Mouse (Mus musculus): ENCODE data around the gene Arhgap21. TPM values are rescaled to one million over a fixed set of nuclear protein-coding genes. Genes with fewer than 3 reads are reported as not detected.
"Not testable (repeated sequence)": the region's sequence is repeated elsewhere in the genome, so short reads cannot be mapped to it uniquely, and the experiment has no call there.

The Arhgap21 gene
- polyA plus RNA-seq, 1 experiment from 2014 or later = 19.4 TPM

DNA sequence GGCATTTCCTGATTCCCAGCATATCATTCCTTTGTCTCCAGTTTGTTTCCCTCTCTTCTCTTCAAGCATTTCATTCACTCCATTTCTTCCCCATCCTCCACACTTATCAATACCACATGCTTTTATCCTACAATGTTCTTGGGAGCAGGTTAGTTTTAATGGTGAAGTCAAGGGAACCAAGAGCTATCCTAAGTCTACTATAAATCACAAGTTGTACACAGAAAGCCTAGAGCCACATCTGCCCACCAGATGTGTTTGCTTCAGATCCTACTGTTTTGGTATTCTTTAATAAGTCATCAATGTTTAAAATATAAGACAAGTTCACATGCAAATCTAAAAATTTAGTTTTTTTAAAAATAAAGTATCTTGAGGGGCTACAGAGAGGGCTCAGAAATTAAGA is 27.6 kb downstream of the Arhgap21 start:
- no peak overlapping the region for H3K4me2 ChIP-seq (ENCODE audit: low read length)
- H3K36me3 ChIP-seq (ENCODE audit: control insufficient read depth, insufficient read depth, low read length) = no peaks in the 10 kb centered on the region
- no peak for ATAC-seq (replicated peaks; ENCODE audit: low FRiP score, low TSS enrichment, low read depth)
- H3K9me3 ChIP-seq (ENCODE audit: control insufficient read depth, low read length) = no peaks in the 10 kb centered on the region
- no peak for DNase-seq (ENCODE audit: low spot score)
- no peaks in the 10 kb centered on the region for H3K27me3 ChIP-seq (replicated peaks; ENCODE audit: control insufficient read depth, insufficient read depth, low read length)
- H3K9ac ChIP-seq (ENCODE audit: low read length) = no peak overlapping the region
- no peak overlapping the region for H3K27ac ChIP-seq (ENCODE audit: low read depth)
- H3K4me1 ChIP-seq (replicated peaks; ENCODE audit: control insufficient read depth, insufficient read depth, low read length) = peaks cover 22% of the 10 kb centered on the region
- H3K4me3 ChIP-seq (ENCODE audit: low read depth, low read length) = no peak overlapping the region

DNA sequence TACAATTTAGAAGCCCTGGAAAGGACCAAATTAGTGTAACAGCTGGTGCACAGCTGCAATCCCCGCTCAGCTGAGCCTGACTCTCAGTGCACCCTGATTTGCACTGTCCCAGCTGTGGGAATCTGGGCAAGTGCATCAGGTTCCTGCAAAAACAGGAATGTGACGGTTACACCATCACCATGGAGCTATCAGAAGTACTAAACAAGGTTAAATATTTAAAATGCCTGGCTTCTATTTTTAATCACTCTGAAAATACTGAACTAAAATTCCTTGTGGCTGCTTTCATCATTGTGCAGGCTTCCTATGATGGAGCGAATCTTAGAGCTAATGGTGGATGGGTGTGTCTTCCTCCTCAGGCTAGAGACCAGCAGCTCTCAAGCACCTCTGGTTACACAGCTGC is 29.3 kb downstream of the Arhgap21 start:
- Histone ChIP-seq H3K4me3 (ENCODE audit: low read depth, low read length) (no peak overlapping the region), H3K27me3 (replicated peaks; ENCODE audit: control insufficient read depth, insufficient read depth, low read length) (no peaks in the 10 kb centered on the region), H3K9me3 (ENCODE audit: control insufficient read depth, low read length) (no peaks in the 10 kb centered on the region), H3K4me1 (replicated peaks; ENCODE audit: control insufficient read depth, insufficient read depth, low read length) (peaks cover 22% of the 10 kb centered on the region), H3K27ac (ENCODE audit: low read depth) (no peak overlapping the region), H3K9ac (ENCODE audit: low read length) (no peak overlapping the region), H3K4me2 (ENCODE audit: low read length) (no peak overlapping the region), H3K36me3 (ENCODE audit: control insufficient read depth, insufficient read depth, low read length) (no peaks in the 10 kb centered on the region)
- DNase-seq (ENCODE audit: low spot score) (no peak), ATAC-seq (replicated peaks; ENCODE audit: low FRiP score, low TSS enrichment, low read depth) (no peak)
- 59% methylated on average over 3 of the region's 3 CpGs for WGBS

DNA sequence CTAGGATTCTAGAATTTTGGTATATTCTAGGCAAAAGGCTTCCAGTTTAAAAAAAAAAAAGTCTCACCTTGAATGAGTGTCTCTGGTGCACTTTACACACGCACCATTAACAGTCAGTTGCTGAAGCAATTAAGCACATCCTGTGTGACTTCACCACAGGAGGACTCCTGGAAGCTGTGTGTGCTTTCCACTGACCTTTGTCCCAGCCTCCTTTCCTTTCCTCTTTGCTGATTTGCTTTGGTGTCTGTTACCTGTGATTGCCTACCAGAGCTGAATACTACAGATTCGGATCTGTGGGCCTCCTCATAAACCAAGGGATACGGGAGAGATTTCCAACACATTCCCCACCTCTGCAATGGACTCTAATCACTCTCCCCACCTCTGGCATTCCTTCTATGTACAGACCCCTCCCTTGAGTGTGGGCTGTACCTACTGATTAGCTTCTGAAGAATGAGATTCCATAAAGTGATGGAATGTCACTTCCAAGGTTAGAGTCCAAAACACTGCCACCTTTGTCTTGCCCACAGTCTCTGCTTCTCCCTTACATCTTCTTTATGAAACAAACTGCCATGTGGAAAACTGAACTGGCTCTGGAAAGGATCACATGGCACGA is 32.0 kb downstream of the Arhgap21 start:
- Histone ChIP-seq H3K27ac (ENCODE audit: low read depth) (peak overlapping the region; percentile 40), H3K36me3 (ENCODE audit: control insufficient read depth, insufficient read depth, low read length) (no peaks in the 10 kb centered on the region), H3K4me1 (replicated peaks; ENCODE audit: control insufficient read depth, insufficient read depth, low read length) (peaks cover 1% of the 10 kb centered on the region), H3K4me3 (ENCODE audit: low read depth, low read length) (no peak overlapping the region), H3K9me3 (ENCODE audit: control insufficient read depth, low read length) (no peaks in the 10 kb centered on the region), H3K27me3 (replicated peaks; ENCODE audit: control insufficient read depth, insufficient read depth, low read length) (no peaks in the 10 kb centered on the region), H3K4me2 (ENCODE audit: low read length) (no peak overlapping the region), H3K9ac (ENCODE audit: low read length) (no peak overlapping the region)
- WGBS = 44% methylated on average over 4 of the region's 4 CpGs
- ATAC-seq (replicated peaks; ENCODE audit: low FRiP score, low TSS enrichment, low read depth) (peak; percentile 81), DNase-seq (ENCODE audit: low spot score) (no peak)

DNA sequence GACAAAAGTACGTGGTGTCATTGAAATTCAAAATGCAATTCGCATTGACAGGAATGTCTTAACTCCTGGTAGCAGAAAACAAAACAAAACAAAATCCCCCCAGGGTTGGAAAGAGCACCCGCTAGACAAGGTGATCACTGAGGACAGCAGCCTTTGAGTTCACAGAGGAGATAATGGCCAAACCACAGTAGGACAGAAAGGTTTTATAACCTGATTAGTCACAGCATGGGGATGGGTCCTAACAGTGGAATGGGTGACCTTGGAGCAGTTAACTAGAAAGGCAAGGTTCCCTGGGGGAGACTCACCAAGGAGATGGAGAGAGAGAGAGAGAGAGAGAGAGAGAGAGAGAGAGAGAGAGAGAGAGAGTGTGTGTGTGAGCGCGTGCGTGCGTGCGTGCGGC is 34.3 kb downstream of the Arhgap21 start:
- 74% methylated on average over 9 of the region's 9 CpGs for WGBS
- no peak overlapping the region for H3K4me2 ChIP-seq (ENCODE audit: low read length)
- ATAC-seq (replicated peaks; ENCODE audit: low FRiP score, low TSS enrichment, low read depth) = no peak
- no peak overlapping the region for H3K27ac ChIP-seq (ENCODE audit: low read depth)
- H3K36me3 ChIP-seq (ENCODE audit: control insufficient read depth, insufficient read depth, low read length) = no peaks in the 10 kb centered on the region
- H3K9me3 ChIP-seq (ENCODE audit: control insufficient read depth, low read length) = no peaks in the 10 kb centered on the region
- no peaks in the 10 kb centered on the region for H3K27me3 ChIP-seq (replicated peaks; ENCODE audit: control insufficient read depth, insufficient read depth, low read length)
- H3K4me1 ChIP-seq (replicated peaks; ENCODE audit: control insufficient read depth, insufficient read depth, low read length) = no peaks in the 10 kb centered on the region; the same call in 1 of the 2 replicates
- H3K4me3 ChIP-seq (ENCODE audit: low read depth, low read length) = no peak overlapping the region
- DNase-seq (ENCODE audit: low spot score) = no peak
- no peak overlapping the region for H3K9ac ChIP-seq (ENCODE audit: low read length)

DNA sequence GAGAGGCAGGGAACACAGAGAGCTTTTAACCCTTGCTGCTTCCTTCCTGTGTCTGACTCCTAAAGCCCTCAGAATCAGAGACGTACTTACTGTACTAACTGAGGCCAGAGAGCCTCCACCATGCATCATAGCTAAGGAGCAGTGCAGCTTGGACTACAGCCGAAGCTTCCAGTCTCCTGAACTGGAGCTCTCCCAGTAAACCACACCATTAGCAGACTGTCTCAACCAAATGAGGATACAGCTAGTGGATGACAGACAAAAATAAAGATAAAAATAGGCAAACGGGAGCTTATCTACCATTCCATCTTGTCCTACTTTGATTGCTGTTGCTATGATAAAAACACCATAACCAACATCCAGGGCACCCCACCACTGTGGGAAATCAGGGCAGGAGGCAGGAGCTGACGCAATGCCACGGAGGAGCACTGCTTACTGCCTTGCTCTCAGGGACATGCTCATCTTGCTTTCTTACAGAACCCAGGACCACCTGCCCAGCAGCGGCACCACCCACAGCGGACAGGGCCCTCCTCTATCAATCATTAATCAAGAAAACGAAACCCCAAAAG is 35.9 kb downstream of the Arhgap21 start:
- WGBS = 75% methylated on average over 8 of the region's 8 CpGs
- no peak overlapping the region for H3K9ac ChIP-seq (ENCODE audit: low read length)
- no peaks in the 10 kb centered on the region for H3K9me3 ChIP-seq (ENCODE audit: control insufficient read depth, low read length)
- H3K27ac ChIP-seq (ENCODE audit: low read depth) = no peak overlapping the region
- ATAC-seq (replicated peaks; ENCODE audit: low FRiP score, low TSS enrichment, low read depth) (no peak), DNase-seq (ENCODE audit: low spot score) (no peak)
- no peak overlapping the region for H3K4me2 ChIP-seq (ENCODE audit: low read length)
- H3K27me3 ChIP-seq (replicated peaks; ENCODE audit: control insufficient read depth, insufficient read depth, low read length) = no peaks in the 10 kb centered on the region
- no peaks in the 10 kb centered on the region for H3K36me3 ChIP-seq (ENCODE audit: control insufficient read depth, insufficient read depth, low read length)
- no peaks in the 10 kb centered on the region; the same call in 1 of the 2 replicates for H3K4me1 ChIP-seq (replicated peaks; ENCODE audit: control insufficient read depth, insufficient read depth, low read length)
- no peak overlapping the region for H3K4me3 ChIP-seq (ENCODE audit: low read depth, low read length)

DNA sequence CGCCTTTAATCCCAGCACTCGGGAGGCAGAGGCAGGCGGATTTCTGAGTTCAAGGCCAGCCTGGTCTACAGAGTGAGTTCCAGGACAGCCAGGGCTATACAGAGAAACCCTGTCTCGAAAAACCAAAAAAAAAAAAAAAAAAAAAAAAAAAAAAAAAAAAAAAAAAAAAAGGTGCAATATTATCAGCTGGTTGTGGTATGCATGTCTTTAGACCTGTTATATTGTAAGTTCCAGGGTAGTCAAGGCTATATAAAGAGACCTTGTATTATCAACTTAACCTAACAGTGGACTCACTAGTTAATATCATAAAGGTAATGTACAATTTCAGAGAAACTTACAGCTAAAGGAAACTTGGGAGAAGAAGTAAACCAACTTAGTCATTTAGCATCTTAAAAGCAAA is 36.9 kb downstream of the Arhgap21 start:
- not testable (repeated sequence) for H3K27ac ChIP-seq (ENCODE audit: low read depth); H3K9ac ChIP-seq (ENCODE audit: low read length); H3K9me3 ChIP-seq (ENCODE audit: control insufficient read depth, low read length); DNase-seq (ENCODE audit: low spot score); H3K4me3 ChIP-seq (ENCODE audit: low read depth, low read length); H3K27me3 ChIP-seq (replicated peaks; ENCODE audit: control insufficient read depth, insufficient read depth, low read length); H3K4me2 ChIP-seq (ENCODE audit: low read length); ATAC-seq (replicated peaks; ENCODE audit: low FRiP score, low TSS enrichment, low read depth); H3K36me3 ChIP-seq (ENCODE audit: control insufficient read depth, insufficient read depth, low read length); H3K4me1 ChIP-seq (replicated peaks; ENCODE audit: control insufficient read depth, insufficient read depth, low read length)
- WGBS = 100% methylated on average over 3 of the region's 4 CpGs

DNA sequence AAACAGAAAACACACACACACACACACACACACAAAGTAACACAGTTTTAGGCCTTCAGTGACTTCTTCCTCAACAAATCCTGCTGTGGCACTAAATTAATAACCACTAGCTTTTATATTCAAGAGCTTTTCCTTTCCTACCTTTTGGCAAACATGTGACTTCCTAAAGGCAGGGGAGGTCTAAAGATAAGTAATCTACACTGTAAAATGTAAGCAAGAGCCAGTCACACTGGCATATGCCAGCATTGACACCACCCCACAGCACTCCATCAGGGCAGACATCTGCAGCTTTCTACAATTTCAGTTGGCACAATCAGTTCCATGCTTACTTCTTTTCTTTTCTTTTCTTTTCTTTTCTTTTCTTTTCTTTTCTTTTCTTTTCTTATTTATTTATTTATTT is 40.2 kb downstream of the Arhgap21 start:
- DNase-seq (ENCODE audit: low spot score) (no peak), ATAC-seq (replicated peaks; ENCODE audit: low FRiP score, low TSS enrichment, low read depth) (no peak)
- Histone ChIP-seq H3K4me3 (ENCODE audit: low read depth, low read length) (no peak overlapping the region), H3K36me3 (ENCODE audit: control insufficient read depth, insufficient read depth, low read length) (no peaks in the 10 kb centered on the region), H3K27me3 (replicated peaks; ENCODE audit: control insufficient read depth, insufficient read depth, low read length) (no peaks in the 10 kb centered on the region), H3K4me2 (ENCODE audit: low read length) (no peak overlapping the region), H3K9me3 (ENCODE audit: control insufficient read depth, low read length) (no peaks in the 10 kb centered on the region), H3K9ac (ENCODE audit: low read length) (no peak overlapping the region), H3K27ac (ENCODE audit: low read depth) (no peak overlapping the region), H3K4me1 (replicated peaks; ENCODE audit: control insufficient read depth, insufficient read depth, low read length) (no peaks in the 10 kb centered on the region)

DNA sequence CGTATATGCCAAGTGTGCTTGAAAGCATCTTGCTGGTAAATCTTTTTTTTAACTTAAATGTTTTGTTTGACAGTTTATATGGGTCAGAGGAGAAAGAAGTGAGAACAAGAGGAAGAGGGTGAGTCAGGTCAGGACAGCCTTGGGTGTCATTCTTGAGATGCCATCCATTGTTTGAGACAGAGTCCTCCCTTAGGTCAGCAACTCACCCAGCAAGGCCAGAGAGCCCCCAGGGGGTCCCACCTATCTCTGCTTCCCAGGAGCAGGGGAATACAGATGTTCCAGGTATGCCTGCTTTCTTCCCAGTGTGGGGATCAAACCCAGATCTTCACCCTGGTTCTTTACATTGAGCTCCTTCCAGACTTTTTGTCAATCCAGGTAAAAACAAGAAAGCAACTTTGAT is 43.7 kb downstream of the Arhgap21 start:
- ATAC-seq (replicated peaks; ENCODE audit: low FRiP score, low TSS enrichment, low read depth) = no peak
- no peak for DNase-seq (ENCODE audit: low spot score)
- Histone ChIP-seq H3K9me3 (ENCODE audit: control insufficient read depth, low read length) (no peaks in the 10 kb centered on the region), H3K27me3 (replicated peaks; ENCODE audit: control insufficient read depth, insufficient read depth, low read length) (no peaks in the 10 kb centered on the region), H3K36me3 (ENCODE audit: control insufficient read depth, insufficient read depth, low read length) (no peaks in the 10 kb centered on the region), H3K27ac (ENCODE audit: low read depth) (no peak overlapping the region), H3K9ac (ENCODE audit: low read length) (no peak overlapping the region), H3K4me2 (ENCODE audit: low read length) (no peak overlapping the region), H3K4me1 (replicated peaks; ENCODE audit: control insufficient read depth, insufficient read depth, low read length) (no peaks in the 10 kb centered on the region), H3K4me3 (ENCODE audit: low read depth, low read length) (no peak overlapping the region)
- 79% methylated on average over 1 of the region's 1 CpGs for WGBS

DNA sequence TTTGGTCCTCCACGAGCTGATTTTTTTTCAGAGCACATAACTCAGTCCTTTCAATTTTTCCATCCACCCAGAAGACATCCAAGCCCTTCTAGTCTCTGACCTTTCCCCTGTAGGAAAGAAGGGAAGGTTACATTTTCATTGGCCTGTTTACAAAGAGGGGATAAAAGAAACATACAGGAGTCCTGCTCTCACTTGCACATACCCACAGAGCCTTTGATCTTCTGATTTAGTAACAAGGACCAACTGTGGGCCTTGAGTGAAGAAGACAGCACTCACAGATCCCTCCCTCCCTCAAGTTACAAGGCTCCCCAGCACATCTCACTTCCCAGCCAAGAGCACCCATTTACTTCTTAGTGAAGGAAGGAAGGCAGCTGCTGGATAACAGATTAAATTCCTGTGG is 46.3 kb downstream of the Arhgap21 start:
- ATAC-seq (replicated peaks; ENCODE audit: low FRiP score, low TSS enrichment, low read depth) (no peak), DNase-seq (ENCODE audit: low spot score) (no peak)
- 18% methylated on average over 1 of the region's 1 CpGs for WGBS
- Histone ChIP-seq H3K36me3 (ENCODE audit: control insufficient read depth, insufficient read depth, low read length) (no peaks in the 10 kb centered on the region), H3K4me3 (ENCODE audit: low read depth, low read length) (no peak overlapping the region), H3K27ac (ENCODE audit: low read depth) (no peak overlapping the region), H3K4me1 (replicated peaks; ENCODE audit: control insufficient read depth, insufficient read depth, low read length) (no peaks in the 10 kb centered on the region), H3K27me3 (replicated peaks; ENCODE audit: control insufficient read depth, insufficient read depth, low read length) (no peaks in the 10 kb centered on the region), H3K9ac (ENCODE audit: low read length) (no peak overlapping the region), H3K4me2 (ENCODE audit: low read length) (no peak overlapping the region), H3K9me3 (ENCODE audit: control insufficient read depth, low read length) (no peaks in the 10 kb centered on the region)

All from intestine, embryonic 14.5 days (tissue).